Mouse (Mus musculus) inflammation-experienced regulatory T-cells, adult 6 months (primary cell): ENCODE measurements around the gene Armc2. TPM values are rescaled to one million over a fixed set of nuclear protein-coding genes. Genes with fewer than 3 reads are reported as not detected.

ENCODE experiments used
- ATAC-seq: one replicate; pipeline ENCODE4 v1.8.0; 2017
- polyA plus RNA-seq, 3 experiments: library from polyadenylated mRNA; unstranded; fragments of 100-300 nt; shearing (Covaris generic); gene quantifications; one replicate each; pipeline ENCODE4 v1.2.1; 2017

The Armc2 gene
- polyA plus RNA-seq, 3 experiments from 2014 or later, result 0.49 to 0.89 (median 0.77) TPM

DNA sequence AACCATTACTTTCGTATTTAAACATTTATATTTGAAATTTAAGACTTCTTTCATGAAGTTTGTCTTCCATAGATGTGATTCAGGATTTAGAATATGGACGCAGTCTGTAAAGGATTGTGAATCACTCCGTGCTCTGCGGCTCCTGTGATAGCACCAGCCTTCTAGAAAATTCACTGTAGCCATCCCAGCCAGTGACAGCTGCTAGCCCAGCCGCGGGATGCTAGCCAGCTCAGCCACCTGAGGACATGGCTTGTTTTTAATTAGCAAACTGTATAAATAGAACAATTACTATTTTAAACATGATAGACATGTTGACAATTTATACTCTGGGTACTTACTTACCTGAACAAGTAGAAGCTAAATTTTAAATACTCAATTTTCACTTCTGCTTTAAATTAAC lies 116.4 kb downstream of the Armc2 start:
- no peak for ATAC-seq

DNA sequence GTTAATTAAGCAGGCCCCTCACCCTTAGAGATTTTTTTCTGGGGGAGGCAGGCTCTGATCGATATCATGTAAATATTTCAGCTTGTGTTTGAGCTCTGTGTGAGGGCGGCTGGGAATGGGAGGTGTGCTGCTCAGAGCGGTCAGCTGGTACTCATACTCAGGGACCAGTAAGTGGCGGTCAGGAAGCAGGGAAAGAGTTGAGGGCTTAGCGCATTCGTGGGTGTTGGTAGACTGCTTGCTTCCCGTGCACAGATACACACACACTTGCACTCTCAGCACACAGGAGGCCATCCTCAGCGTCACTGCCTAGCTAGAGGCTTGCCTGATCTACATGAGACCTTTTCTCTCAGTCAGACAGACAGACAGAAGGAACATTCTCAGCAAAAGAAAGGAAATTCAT lies 116.8 kb downstream of the Armc2 start:
- ATAC-seq, result no peak

DNA sequence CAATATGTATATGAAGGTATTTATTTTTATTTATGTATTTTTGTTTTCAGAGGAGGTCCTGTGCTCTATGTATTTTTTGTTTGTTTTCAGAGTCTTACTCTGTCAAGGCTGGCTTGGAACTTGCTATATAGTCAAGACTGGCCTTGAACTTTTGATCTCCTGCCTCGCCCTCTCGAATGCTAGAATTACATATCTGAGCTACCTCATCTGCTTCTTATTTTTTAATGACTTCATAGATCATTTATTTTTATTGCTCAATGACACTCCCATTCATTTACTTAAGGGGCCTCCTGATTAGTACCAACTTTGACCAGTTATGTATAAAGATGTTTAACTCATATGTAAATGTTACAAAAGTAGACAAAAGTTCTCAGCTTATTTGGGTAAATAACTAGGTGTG lies 121.4 kb downstream of the Armc2 start:
- ATAC-seq, result no peak

DNA sequence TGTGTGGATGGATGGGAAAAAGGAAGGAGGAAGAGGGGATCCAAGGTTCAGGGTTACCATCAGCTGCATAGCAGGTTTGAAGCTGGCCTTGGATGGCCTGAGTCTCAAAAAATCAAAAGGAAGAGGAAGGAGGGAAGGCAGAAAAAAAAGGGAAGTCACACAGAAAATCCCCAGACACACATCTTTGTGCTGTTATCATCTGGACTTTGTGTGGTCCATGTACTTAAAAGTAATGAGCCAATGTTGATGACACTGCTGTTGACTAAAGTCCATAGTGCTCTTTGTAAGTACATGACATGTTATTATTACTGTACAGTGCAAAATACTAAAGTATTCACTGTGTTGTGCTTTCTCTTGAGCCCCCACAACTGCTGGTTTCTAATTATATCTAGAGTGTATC lies 121.8 kb downstream of the Armc2 start:
- no peak for ATAC-seq

DNA sequence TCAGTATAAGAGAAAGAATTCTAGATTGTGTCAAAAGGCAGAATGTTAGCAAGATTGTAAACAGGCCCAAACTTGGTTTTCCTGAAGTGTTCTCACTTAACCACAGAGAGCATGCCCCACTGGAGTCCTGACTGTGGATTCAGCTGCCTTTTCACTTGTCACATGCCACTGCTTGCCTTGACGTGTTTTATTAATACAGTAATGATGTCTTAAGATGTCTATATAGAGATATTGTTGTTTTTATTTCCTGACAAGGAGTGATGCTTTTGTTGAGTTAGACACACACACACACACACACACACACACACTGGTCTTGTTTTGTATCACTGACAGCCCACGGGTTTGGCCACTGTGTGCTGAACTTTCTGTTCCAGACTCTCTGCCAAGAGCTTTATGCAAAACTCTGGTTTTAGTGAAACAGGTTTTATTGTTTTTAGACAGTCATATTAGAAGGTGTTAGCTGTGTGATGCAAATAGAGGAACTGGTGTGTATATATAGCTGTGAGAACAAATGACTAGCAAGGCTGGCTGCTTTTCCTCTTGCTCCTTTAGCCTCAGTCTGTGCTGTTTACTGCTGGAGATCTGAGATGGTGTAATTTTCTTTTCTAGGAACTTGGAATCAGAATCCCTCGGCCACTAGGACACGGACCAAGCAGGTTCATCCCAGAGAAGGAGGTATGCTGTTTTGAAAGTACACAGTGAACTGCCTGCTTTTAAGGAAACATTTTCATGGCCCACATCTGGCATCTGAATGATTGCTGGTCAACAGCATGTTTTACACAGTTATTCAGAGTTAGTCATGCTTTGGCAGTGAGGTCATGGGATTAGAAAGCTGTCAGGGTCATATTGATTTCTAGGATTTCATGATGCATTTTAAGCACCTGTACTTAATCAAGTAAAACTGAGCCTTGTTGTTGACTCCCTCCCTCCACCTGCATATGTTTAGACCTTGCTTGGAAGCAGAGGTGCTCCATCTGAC lies 124.5 kb downstream of the Armc2 start:
- peak; percentile 47 for ATAC-seq

DNA sequence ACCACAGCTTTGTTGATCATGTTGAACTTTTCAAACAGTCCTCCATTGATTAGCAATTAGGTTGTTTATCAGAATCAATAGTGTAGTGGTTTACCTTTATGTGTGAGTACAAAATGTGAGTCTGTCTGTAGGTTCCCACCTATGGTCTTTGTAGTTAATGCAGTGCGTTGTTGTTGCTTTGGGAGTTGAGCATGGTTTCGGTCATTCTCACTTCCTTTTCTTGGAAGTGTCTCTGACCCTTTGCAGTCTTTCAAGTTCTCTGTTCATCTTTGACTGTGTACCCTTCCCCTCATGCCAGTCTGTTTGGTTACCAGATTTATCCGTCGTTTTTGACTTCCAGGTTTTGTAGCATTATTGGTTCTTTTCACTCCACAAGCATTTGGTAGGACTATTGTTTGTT lies 126.9 kb downstream of the Armc2 start:
- no peak for ATAC-seq

DNA sequence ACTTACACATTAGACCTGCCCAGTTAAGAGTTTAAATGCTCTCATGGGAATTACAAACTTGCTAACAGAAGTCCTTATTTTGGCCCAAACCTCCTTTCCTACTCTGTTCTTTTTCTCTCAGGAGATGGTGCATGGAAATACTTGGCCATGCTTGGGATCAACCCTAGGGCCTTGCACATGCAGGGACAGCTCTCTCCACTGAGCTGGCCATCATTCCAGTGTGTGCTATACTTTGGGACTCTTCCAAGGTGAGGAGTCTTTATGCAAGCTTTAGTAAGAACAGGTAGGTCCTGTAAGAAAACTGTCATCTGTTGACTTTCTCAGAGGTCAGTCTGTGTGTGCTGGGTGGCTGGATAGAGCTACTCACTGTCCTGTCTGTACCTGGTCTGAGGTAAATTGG lies 127.7 kb downstream of the Armc2 start:
- ATAC-seq, result no peak

DNA sequence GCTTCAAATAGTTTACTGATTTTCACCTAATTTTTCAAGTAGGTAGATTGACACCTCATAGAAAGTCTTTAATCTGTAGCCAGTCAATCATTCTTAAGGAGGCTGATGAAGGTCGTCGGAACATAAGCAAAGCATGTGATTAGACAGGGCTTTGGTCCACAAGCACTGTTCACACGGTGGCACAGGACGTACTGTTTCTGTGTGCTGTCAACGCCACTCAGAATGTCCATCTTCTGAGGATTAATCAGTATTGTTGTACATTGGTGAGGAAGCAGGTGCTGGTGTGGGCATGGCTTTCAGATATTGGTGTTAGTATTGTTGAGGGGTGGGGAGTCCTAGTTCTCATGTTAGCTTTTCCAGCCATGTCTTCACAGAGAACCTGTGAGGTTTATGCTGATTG lies 128.7 kb downstream of the Armc2 start:
- ATAC-seq, result no peak

DNA sequence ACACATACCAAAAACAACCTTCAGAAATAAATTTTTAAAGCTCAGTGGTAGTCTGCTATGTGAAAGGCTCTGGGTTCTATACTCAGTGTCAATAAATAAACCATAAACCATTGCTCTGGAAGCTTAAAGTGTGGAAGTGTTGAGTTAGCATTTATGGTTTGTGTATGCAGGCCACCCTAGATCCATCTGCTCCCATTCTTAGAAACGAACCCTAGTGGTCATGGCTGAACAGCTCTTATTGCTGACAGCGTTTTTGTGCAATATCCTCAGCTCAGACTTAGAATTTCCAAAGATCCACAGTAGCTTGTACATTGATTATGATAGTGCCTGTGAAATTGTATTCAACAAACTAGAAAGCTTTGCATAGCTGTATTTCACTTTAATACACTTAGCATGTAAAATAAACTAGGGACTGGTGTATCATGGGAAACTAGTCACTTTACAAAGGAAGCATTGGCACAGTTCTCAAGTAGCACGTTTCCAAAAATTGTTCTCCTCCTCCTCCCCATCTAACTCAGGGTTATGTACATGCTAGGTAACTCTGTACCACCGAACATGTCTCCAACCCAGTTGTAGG lies 129.8 kb downstream of the Armc2 start:
- ATAC-seq, result peak; percentile 22

DNA sequence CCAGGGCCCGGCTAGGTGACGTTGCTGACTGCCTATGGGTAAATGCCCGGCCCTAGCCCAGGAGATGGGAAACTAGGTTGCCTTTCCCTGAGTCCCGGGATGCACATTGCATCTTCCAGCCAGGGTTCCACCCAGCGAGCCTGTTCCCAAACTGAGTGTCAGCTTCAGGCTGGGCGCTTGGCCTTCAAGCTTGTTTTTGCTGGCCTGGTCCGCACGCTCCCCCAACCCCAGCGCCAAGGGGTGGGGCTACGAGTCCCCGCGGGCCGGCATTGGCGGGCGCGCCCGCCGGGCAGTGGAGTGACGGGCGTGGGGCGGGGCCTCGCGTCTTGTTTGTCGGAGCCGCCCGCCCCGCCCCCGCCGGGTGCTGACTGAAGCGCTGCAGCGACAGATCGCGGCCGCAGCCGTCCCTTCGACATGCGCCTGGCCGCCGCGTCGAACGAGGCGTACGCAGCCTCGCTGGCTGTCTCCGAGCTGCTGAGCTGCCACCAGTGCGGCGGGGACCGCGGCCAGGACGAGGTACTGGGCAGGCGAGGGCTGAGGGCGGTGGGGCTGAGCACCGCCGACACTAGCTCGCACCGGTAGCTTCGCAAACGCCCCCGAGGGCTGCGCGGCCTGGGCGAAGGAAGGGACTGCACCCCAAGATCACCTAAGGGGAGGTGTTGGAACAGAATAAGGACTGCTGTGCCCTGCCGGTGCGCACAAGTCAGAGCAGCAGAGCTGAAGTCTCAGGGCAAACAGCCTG lies 131.0 kb downstream of the Armc2 start:
- peak; percentile 78 for ATAC-seq

DNA sequence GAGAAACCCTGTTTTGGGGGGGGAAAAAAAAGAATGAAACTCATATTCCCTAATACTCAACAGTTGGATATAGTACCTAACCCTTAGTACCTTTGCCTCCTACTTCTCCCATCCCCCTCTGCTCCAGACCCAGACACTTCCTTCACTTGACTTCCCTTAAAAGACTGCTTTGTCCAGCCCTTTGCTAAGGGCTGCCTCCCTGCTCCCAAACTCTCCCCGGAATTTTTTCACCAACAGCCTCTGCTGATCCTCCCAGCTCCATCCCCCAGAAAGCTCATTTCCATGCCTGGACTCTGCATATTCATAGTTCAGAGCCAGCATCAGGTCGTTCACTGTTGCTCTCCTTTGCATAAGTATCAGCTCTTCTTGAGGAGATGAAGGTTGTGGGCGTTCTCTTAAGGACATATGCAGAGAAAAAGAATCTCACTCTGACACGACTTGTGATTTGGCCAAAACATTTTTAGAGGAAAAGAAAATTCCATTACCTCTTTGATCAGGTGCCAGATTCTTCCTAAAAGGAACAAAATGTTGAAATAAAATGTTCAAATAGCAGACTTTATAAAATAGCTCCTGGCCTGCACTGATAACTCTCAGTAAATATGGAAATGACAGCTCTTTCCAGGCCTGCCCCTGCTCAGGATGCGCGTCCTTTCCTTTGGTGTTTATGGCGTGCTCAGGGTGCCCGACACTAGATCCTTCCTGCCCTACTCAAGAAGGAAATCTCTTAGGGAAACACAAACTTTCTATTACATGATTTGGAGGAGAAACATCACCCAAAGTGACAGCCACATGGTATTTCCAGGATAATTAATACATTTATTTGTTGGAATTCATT lies 134.3 kb downstream of the Armc2 start:
- ATAC-seq, result no peak

DNA sequence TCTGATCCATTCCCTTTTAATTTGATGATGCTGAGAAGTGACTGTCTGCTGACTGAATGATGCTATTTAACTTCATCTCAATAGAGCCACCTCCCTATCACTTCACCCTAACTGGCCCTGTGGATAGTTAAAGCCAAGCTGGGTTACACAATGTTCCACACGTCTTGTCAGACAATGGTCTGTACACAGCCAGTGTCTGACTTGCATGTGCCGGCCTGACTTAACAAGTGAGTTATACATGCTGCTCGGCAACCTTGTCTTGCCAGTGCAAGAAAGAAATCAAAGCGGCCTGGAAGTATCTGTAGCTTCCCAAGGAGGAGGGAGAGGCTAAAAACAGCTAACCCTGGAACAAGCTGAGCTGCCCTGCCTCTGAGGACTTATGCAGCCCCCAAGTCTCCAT lies 136.8 kb downstream of the Armc2 start:
- ATAC-seq, result no peak

DNA sequence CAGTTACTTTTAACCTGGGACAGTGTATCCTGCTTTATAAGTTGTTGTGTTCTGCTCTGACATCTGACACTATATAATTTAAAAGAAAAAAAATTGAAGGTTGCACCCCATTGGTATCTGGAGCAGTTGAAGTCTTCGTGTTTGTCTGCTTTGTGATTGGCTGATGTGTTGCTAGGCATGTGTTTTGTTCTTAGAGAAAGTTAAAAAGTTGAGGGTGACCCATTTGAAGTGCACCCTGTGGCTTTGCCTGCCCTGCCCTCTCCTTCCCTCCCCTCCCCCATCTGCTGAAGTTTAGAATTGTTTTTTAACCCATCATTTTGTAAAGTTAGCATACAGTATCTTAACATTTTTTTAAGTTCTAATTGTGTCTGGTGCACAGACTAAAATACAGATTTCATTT lies 137.5 kb downstream of the Armc2 start:
- ATAC-seq, result peak; percentile 92

DNA sequence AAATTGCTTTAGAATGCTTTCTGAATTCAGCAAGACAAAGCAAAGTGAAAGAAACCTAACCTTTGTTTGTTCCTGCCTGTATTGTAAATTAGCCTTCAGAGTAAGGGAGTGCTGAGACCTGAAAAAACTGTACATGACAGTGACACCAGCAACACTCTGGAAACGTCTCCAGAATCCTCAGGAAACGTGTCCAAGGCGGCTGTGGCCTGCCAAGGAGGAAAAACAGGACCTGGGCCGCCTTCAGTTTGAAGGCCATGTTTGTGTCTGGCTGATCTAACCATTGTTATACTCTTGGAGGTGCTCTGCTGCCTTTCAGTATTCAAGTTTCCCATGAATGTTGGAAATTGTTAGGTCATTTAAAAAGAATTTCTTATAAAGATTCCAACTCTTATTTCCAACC lies 138.0 kb downstream of the Armc2 start:
- ATAC-seq, result no peak

DNA sequence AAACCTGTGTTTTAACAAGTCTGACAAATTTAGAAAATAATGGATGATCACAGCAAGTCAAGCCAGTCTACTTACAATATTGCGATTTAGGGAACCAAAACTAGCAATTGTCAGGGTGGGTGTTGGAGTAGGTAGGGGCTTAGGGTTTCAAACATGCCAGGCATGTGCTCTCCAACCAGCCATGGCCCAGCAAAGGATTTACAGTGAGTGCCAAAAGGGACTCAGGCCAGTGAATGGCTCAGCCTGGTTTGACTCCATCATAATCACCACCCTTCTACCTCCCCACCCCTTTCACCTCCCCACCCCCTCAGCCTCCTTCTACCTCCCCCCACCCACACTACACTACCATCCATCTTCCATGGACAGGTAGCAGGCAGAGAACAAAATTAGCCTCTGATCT lies 138.6 kb downstream of the Armc2 start:
- no peak for ATAC-seq

DNA sequence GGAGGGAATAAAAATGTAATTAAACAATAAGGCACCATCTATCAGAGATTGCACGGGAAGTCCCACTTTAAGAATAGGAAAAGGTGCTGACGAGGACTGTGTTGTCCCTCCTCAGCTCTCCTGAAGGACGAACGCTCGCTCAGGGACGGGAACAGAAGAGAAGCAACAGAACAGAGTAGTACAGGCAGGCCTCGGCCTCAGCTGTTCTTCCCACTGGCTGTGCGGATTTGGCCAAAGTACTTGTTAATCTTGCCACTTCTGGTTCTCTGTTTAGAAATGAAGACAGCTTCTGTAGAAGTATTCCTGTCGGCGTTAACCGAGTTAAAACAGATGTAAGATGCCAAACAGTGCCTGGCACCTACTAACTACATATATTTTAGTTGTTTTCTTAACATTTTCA lies 139.9 kb downstream of the Armc2 start:
- ATAC-seq, result no peak

DNA sequence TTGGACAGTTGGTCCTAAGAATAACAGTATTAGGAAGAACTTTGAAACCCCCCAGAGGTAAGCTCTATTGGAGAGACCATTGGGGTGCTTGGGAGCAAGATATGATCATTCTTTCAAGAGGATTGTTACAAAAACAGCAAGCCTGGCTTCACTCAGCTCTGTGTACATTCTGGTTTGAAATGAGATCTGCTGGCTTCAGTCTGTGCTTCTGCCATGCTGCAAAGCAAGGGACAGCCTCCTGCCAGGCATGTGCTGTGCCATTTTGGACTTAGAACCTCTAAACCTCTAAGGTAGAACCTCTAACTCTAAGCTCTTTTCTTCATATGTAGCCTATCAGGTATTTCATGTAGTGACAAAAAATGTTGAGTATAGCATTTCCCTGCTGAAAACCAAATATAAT lies 142.6 kb downstream of the Armc2 start:
- no peak for ATAC-seq

DNA sequence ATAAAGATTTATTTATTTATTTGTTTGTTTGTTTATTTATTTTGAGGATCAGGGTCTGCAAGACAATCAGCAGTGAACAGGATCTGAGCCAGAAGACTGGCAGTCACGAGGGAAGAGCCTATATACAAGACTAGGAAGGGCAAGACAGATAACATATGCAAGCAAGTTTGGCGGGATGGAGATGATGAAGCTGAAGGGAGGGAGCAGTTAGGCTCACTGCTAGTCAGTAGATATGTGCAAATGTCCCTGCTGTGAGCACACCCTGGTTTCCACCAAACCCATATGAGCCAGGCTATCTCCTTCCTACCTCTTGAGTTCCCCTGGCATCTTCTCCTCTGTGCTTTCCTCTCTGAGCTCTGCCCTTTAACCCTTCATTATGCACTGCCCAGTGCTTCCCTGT lies 146.7 kb downstream of the Armc2 start:
- ATAC-seq, result no peak

DNA sequence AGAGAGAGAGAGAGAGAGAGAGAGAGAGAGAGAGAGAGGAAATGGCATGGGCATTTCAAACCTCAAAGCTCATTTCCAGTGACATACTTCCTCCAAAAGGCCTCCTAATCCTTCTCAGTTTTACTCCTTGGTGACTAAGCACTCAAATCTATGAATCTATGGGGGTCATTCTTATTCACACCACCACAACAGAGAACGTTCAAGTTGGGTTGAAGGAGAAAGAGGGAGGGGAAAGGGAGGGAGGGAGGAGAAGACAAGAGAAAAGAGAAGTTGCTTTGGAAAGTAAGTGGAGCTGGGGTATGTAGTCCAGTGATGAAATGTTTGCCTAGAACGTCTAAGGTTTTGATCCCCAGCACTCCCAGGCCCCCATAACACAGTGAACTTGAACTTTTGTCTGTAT lies 148.1 kb downstream of the Armc2 start:
- ATAC-seq, result no peak

DNA sequence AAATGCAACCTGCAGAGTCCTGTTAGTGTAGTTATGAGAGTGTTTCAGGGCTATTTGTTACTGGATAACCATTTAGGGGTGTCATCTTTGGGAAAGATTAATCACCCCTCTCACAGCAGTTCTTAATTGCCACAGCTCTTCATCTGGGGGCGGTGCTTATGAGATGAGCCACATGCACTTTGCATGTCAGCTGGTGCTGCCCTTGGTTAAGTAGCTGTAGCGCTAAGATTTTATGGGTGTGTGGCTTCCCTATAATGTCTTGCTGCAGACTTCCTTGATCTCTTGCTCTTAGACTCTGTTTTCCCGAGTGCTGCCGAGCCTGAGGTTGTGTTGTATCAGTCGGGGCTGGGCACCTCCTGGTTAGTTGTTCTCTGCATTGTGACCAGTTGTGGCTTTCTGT lies 150.3 kb downstream of the Armc2 start:
- peak; percentile 63 for ATAC-seq

DNA sequence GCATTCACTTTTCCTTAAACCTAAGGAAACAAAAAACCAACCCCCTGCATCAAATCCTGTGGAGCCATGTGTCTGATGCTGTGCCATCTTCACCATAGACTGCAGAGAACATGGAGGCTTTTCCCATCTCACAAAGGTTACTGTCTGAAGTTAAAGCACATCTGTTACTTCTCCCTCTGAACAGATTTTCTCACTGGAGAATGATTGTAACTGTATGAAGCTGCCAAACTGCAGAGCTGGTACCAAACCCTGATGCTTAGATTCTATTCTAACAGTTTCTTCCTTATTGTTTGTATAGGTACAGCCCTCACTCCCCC lies 151.4 kb downstream of the Armc2 start:
- no peak for ATAC-seq

DNA sequence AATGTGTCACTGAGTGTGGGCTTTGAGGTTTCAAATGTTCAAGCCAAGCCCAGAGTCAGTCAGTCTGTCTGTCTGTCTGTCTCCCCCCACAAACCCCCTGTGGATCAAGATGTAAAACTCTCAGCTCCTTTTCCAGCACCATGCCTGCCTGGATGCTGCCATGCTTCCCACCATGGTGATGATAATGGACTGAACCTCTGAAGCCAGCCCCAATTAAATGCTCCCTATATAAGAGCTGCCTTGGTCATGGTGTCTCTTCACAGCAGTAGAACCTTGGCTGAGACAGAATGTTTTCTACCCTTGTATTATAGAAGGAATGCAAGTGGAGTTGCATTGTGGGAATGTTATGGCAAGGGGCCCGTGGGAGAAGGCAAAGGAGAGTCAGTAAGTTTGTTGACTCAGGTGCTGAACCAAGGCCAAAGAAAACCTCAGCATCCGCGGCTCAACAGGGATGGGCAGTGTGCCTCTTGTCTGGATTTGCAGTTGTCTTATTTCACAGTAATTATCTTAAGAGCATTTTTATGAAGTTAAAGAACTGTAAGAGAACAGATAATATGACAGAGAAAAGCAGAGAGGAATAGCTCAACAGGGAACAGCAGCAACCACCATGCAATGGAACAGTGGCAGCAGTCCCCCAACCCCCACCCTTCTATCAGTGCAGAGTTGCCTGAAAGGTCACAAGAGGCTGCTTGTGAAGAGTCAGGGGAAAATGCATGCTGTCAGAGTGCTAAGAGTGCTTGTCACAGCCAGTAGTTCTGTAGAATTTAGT lies 152.0 kb downstream of the Armc2 start:
- no peak for ATAC-seq
